Mouse (Mus musculus): ENCODE measurements around the gene Enah. TPM values are rescaled to one million over a fixed set of nuclear protein-coding genes. Genes with fewer than 3 reads are reported as not detected.

The Enah gene
- total and polyA plus RNA-seq, 3 experiments, result 0.45 to 0.69 TPM; not detected in 1

DNA sequence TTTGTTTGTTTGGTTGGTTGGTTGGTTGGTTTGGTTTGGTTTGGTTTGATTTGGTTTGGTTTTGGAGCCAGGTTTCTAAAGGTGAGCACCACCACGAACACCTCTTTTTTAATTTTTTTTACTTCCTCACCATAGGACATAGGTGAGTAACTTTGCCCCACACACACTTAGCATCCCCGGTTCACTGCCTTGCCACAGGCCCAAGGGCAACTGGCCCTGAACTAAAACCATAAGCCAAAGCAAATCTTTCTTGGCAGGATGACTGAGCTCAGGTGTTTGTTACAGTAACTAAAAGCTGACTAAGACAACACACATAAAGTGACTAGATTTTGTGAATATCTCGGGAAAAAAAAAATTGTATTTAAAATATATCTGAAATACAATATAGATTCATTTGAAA is 172.4 kb downstream of the Enah start:
- TF ChIP-seq TBP (IDR thresholded peaks at IDR 0.05; ENCODE audit: low read depth, low read length) (no peak), GATA1 (IDR thresholded peaks at IDR 0.05; ENCODE audit: low read depth, low read length) (no peak), USF1 (IDR thresholded peaks at IDR 0.05; ENCODE audit: low read depth, low read length) (no peak), RCOR1 (IDR thresholded peaks at IDR 0.05; ENCODE audit: low read depth, low read length) (no peak), SMC3 (IDR thresholded peaks at IDR 0.05; ENCODE audit: low read depth, low read length) (no peak)
- Histone ChIP-seq H3K4me3 (ENCODE audit: control insufficient read depth in 1 of 2, insufficient read depth in 1 of 2, low read depth in 2 of 2, low read length in 2 of 2) (no peak overlapping the region), H3K36me3 (ENCODE audit: control insufficient read depth in 1 of 2, insufficient read depth in 2 of 2, low read length in 2 of 2) (peaks cover 0 to 4% of the 10 kb centered on the region in 2 experiments; a peak in 2 of 4 replicates), H3K4me1 (ENCODE audit: control insufficient read depth in 1 of 2, insufficient read depth in 2 of 2, low read length in 2 of 2) (peaks cover 5% of the 10 kb centered on the region in 2 experiments; a peak in 2 of 4 replicates), H3K9ac (ENCODE audit: control insufficient read depth, low read depth, low read length, poor library complexity, severe bottlenecking) (no peak overlapping the region), H3K27ac (ENCODE audit: control insufficient read depth, low read depth, low read length) (no peak overlapping the region), H3K9me3 (replicated peaks; ENCODE audit: insufficient read depth, low read length) (no peaks in the 10 kb centered on the region), H3K79me2 (ENCODE audit: control insufficient read depth, insufficient read depth, low read length, poor library complexity) (no peaks in the 10 kb centered on the region; the same call in 1 of the 2 replicates), H3K27me3 (ENCODE audit: control insufficient read depth in 1 of 2, insufficient read depth in 2 of 2, low read length in 2 of 2) (no peaks in the 10 kb centered on the region; a peak in 1 of 4 replicates)
- no peak for DNase-seq (ENCODE audit: low read depth, low spot score)

Other genes with a start within 250 kb of the Enah start
- gene Lbr, start 176.9 kb downstream of the Enah start, total RNA-seq (2012; rRNA removed), result 106 and 111 TPM in 2 replicates
- 100 to 1,000 TPM in 1 of 2 experiments, not detected in 1; 120 TPM for gene Lbr, start 176.9 kb downstream of the Enah start, polyA plus RNA-seq (2012; ENCODE audit: insufficient read depth in 1 of 2, insufficient read length in 2 of 2, low read depth in 1 of 2, low replicate concordance in 2 of 2, missing spikeins in 1 of 2)
- gene Srp9, start 104.7 kb upstream of the Enah start, total RNA-seq (2012; rRNA removed), result 61.3 and 61.8 TPM in 2 replicates
- gene Srp9, start 104.7 kb upstream of the Enah start, polyA plus RNA-seq (2012; ENCODE audit: insufficient read depth in 1 of 2, insufficient read length in 2 of 2, low read depth in 1 of 2, low replicate concordance in 2 of 2, missing spikeins in 1 of 2), result 10 to 100 TPM in 1 of 2 experiments, not detected in 1; 49.7 TPM
- gene Vmn1r1, start 144.5 kb upstream of the Enah start, total RNA-seq (2012; rRNA removed), result not detected in 2 replicates
- under 1 TPM in 1 of 2 experiments, not detected in 1; 0.07 TPM for gene Vmn1r1, start 144.5 kb upstream of the Enah start, polyA plus RNA-seq (2012; ENCODE audit: insufficient read depth in 1 of 2, insufficient read length in 2 of 2, low read depth in 1 of 2, low replicate concordance in 2 of 2, missing spikeins in 1 of 2)

All from MEL (cell line).